In genomic region chr16:30669883-30670282, GRCm38 (mm10) we compare ENCODE assay signal across 20 mouse cellular contexts.
DNase-seq lines count a peak whose midpoint lies in the region; ATAC-seq and TF ChIP-seq lines count a peak whose summit lies in the region.
"Had no signal": no experiment of that assay in that cellular context is flagged by ENCODE, and none has a peak within 500 bp of the region (broad histone marks: within the 10 kb centered on the region; RNA-seq: fewer than 3 reads in every experiment).

No protein-coding gene starts in this region.

- H3K27ac ChIP-seq in embryonic facial prominence, embryonic 14.5 days (replicated peaks; ENCODE audit: low read depth, low read length) = no peak overlapping the region
- H3K27ac ChIP-seq in embryonic facial prominence, embryonic 10.5 days (replicated peaks) = no peak overlapping the region
- no peak overlapping the region for H3K27ac ChIP-seq in heart, embryonic 12.5 days (ENCODE audit: poor library complexity, severe bottlenecking)
- peak overlapping the region; percentile 30; the same call in 1 of the 2 replicates for H3K27ac ChIP-seq in heart, postnatal 0 days (ENCODE audit: low read depth)
- no peak overlapping the region for H3K27ac ChIP-seq in lung, postnatal 0 days (ENCODE audit: low read length)
- H3K27ac ChIP-seq: forebrain, embryonic 15.5 days had no signal

- no peak for TF ChIP-seq EP300 in heart, postnatal 0 days (IDR thresholded peaks at IDR 0.05; ENCODE audit: low read depth)
- no peak for TF ChIP-seq EP300 in lung, postnatal 0 days (IDR thresholded peaks at IDR 0.05)

- no peak overlapping the region for H3K9ac ChIP-seq in embryonic facial prominence, embryonic 14.5 days (ENCODE audit: low read depth, low read length)
- H3K9ac ChIP-seq in heart, embryonic 12.5 days = no peak overlapping the region
- no peak overlapping the region for H3K9ac ChIP-seq in heart, postnatal 0 days (replicated peaks; ENCODE audit: low read depth, low read length)
- H3K9ac ChIP-seq in lung, postnatal 0 days (replicated peaks; ENCODE audit: low read depth) = no peak overlapping the region
- H3K9ac ChIP-seq: forebrain, embryonic 15.5 days had no signal

- no peak overlapping the region for H3K4me3 ChIP-seq in embryonic facial prominence, embryonic 14.5 days (ENCODE audit: low read depth, low read length)
- no peak overlapping the region for H3K4me3 ChIP-seq in embryonic facial prominence, embryonic 10.5 days
- H3K4me3 ChIP-seq in heart, embryonic 12.5 days = no peak overlapping the region
- no peak overlapping the region for H3K4me3 ChIP-seq in heart, postnatal 0 days (ENCODE audit: low read depth, low read length)
- H3K4me3 ChIP-seq in lung, postnatal 0 days (ENCODE audit: low read depth, low read length) = no peak overlapping the region
- H3K4me3 ChIP-seq in lung, adult 2 months (replicated peaks; ENCODE audit: extremely low read depth, low read depth, low read length) = no peak overlapping the region
- H3K4me3 ChIP-seq: forebrain, embryonic 15.5 days had no signal

- intact Hi-C loops in heart, postnatal 10 days (cut with DNase I) = loop anchor here (5.0 kb wide), 1 partner anchor 68 kb away; no protein-coding TSS in a partner anchor

- H3K27me3 ChIP-seq in embryonic facial prominence, embryonic 14.5 days (replicated peaks; ENCODE audit: control insufficient read depth, insufficient read depth, low read length) = no peaks in the 10 kb centered on the region
- no peaks in the 10 kb centered on the region for H3K27me3 ChIP-seq in embryonic facial prominence, embryonic 10.5 days (replicated peaks; ENCODE audit: low read depth, poor library complexity, severe bottlenecking)
- no peaks in the 10 kb centered on the region for H3K27me3 ChIP-seq in heart, embryonic 12.5 days (replicated peaks)
- no peaks in the 10 kb centered on the region for H3K27me3 ChIP-seq in heart, postnatal 0 days (ENCODE audit: control insufficient read depth, insufficient read depth, low read length)
- H3K27me3 ChIP-seq in lung, postnatal 0 days (replicated peaks; ENCODE audit: insufficient read depth, low read length) = no peaks in the 10 kb centered on the region
- H3K27me3 ChIP-seq: forebrain, embryonic 15.5 days had no signal

- DNase-seq in embryonic facial prominence, embryonic 14.5 days (ENCODE audit: low spot score) = peak; percentile 23
- DNase-seq in embryonic facial prominence, embryonic 10.5 days (ENCODE audit: low spot score) = no peak
- no peak for DNase-seq in heart, adult 8-10 months (ENCODE audit: low spot score)
- peak; percentile 23 for DNase-seq in heart, postnatal 0 days (ENCODE audit: low spot score)
- no peak for DNase-seq in heart, postnatal 10 days
- DNase-seq in lung, postnatal 0 days (ENCODE audit: low spot score) = peak; percentile 40
- no peak for DNase-seq in lung, adult 2 months
- DNase-seq: adrenal gland, adult 8-10 months; adrenal gland, postnatal 36 days; B cell, adult 2 months; cerebellum, adult 2 months; cerebellum, postnatal 10 days; gastrocnemius, postnatal 10 days; heart, postnatal 36 days; kidney, adult 11 months had no signal

- H3K9me3 ChIP-seq in embryonic facial prominence, embryonic 14.5 days (ENCODE audit: control insufficient read depth, low read length) = no peaks in the 10 kb centered on the region
- H3K9me3 ChIP-seq in embryonic facial prominence, embryonic 10.5 days = no peaks in the 10 kb centered on the region
- no peaks in the 10 kb centered on the region for H3K9me3 ChIP-seq in heart, embryonic 12.5 days (replicated peaks)
- no peaks in the 10 kb centered on the region for H3K9me3 ChIP-seq in heart, postnatal 0 days (replicated peaks; ENCODE audit: control insufficient read depth, low read length)
- H3K9me3 ChIP-seq in lung, postnatal 0 days (ENCODE audit: low read length) = no peaks in the 10 kb centered on the region
- H3K9me3 ChIP-seq: forebrain, embryonic 15.5 days; G1E had no signal

- WGBS in embryonic facial prominence, embryonic 14.5 days = 67% methylated on average over 8 of the region's 8 CpGs
- whole genome bisulfite sequencing in embryonic facial prominence, embryonic 10.5 days = 77% methylated on average over 8 of the region's 8 CpGs
- 62% methylated on average over 8 of the region's 8 CpGs for WGBS in heart, embryonic 12.5 days
- 54% methylated on average over 8 of the region's 8 CpGs for WGBS in heart, postnatal 0 days
- 50% methylated on average over 8 of the region's 8 CpGs for WGBS in lung, postnatal 0 days
- WGBS in lung, adult 2 months = 45% methylated on average over 8 of the region's 8 CpGs

- H3K36me3 ChIP-seq in embryonic facial prominence, embryonic 14.5 days (ENCODE audit: control insufficient read depth, insufficient read depth, low read length) = no peaks in the 10 kb centered on the region
- no peaks in the 10 kb centered on the region for H3K36me3 ChIP-seq in embryonic facial prominence, embryonic 10.5 days (replicated peaks)
- H3K36me3 ChIP-seq in heart, embryonic 12.5 days = no peaks in the 10 kb centered on the region
- no peaks in the 10 kb centered on the region for H3K36me3 ChIP-seq in heart, postnatal 0 days (replicated peaks; ENCODE audit: control insufficient read depth, insufficient read depth, low read length)
- H3K36me3 ChIP-seq in lung, postnatal 0 days (ENCODE audit: insufficient read depth, low read length) = no peaks in the 10 kb centered on the region
- H3K36me3 ChIP-seq: forebrain, embryonic 15.5 days; G1E had no signal

- H3K4me2 ChIP-seq in embryonic facial prominence, embryonic 14.5 days (ENCODE audit: low read depth, low read length) = no peak overlapping the region
- H3K4me2 ChIP-seq in heart, embryonic 12.5 days = no peak overlapping the region
- no peak overlapping the region for H3K4me2 ChIP-seq in heart, postnatal 0 days (ENCODE audit: low read depth, low read length)
- H3K4me2 ChIP-seq in lung, postnatal 0 days (replicated peaks; ENCODE audit: low read depth, low read length) = no peak overlapping the region
- H3K4me2 ChIP-seq: forebrain, embryonic 15.5 days had no signal

- TF ChIP-seq POLR2A in lung, adult 2 months (IDR thresholded peaks at IDR 0.05; ENCODE audit: borderline replicate concordance, extremely low read depth, low read depth, low read length) = no peak

- H3K4me1 ChIP-seq in embryonic facial prominence, embryonic 14.5 days (ENCODE audit: control insufficient read depth, insufficient read depth, low read length) = peaks cover 3% of the 10 kb centered on the region; the same call in 1 of the 2 replicates
- H3K4me1 ChIP-seq in embryonic facial prominence, embryonic 10.5 days = peaks cover 15% of the 10 kb centered on the region
- H3K4me1 ChIP-seq in heart, embryonic 12.5 days (replicated peaks) = 0 out of 2 replicates have a peak, but pooled peaks cover 7% of the 10 kb centered on the region
- no peaks in the 10 kb centered on the region for H3K4me1 ChIP-seq in heart, postnatal 0 days (ENCODE audit: control insufficient read depth, insufficient read depth)
- peaks cover 2% of the 10 kb centered on the region; the same call in 1 of the 2 replicates for H3K4me1 ChIP-seq in lung, postnatal 0 days (ENCODE audit: insufficient read depth, low read depth, low read length)
- H3K4me1 ChIP-seq in lung, adult 2 months (ENCODE audit: control insufficient read depth, insufficient read depth, low read length) = peaks cover 2% of the 10 kb centered on the region; the same call in 1 of the 2 replicates

- no peak for TF ChIP-seq CTCF in heart, postnatal 0 days (IDR thresholded peaks at IDR 0.05; ENCODE audit: low read depth)
- no peak for TF ChIP-seq CTCF in lung, postnatal 0 days (IDR thresholded peaks at IDR 0.05)
- TF ChIP-seq CTCF in lung, adult 2 months (IDR thresholded peaks at IDR 0.05; ENCODE audit: insufficient read depth, low read length) = no peak

- ATAC-seq in embryonic facial prominence, embryonic 14.5 days (ENCODE audit: low read depth) = no peak; the same call in 1 of the 2 replicates
- peak; percentile 45; the same call in 1 of the 2 replicates for ATAC-seq in heart, embryonic 12.5 days (ENCODE audit: insufficient number of reproducible peaks, low FRiP score)
- peak; percentile 36; the same call in 1 of the 2 replicates for ATAC-seq in heart, postnatal 0 days (ENCODE audit: insufficient read depth, low read depth)
- ATAC-seq in lung, postnatal 0 days = peak; percentile 70
- ATAC-seq: CD4-positive, CD25-positive, alpha-beta regulatory T cell, adult 4 months; forebrain, embryonic 15.5 days; hindbrain, embryonic 16.5 days had no signal

Comparison
In these comparisons a context has a peak if more than half of its experiments do, and no peak if none do; other contexts are left out.
1. DNase-seq: peak in embryonic facial prominence, embryonic 14.5 days (single experiment), heart, postnatal 0 days (single experiment) and lung, postnatal 0 days (single experiment); none in embryonic facial prominence, embryonic 10.5 days (single experiment), heart, adult 8-10 months (single experiment), heart, postnatal 10 days (0 of 2) and lung, adult 2 months (single experiment).